Mouse (Mus musculus) hindbrain, embryonic 13.5 days (tissue): ENCODE measurements at regions not wholly inside any gene's neighbourhood (a gene's known extent, or its start where the extent isn't known, plus 50 kb on each side); places are given as distances from the start of the nearest gene placed in this dataset.

ENCODE experiments used
- ATAC-seq: fragments of 200-750 bp; cut with Nextera tagmentation; 2 replicates; pipeline ENCODE4 v1.8.0; 2017; ENCODE audit warnings: moderate TSS enrichment; ENCODE audit not compliant: low FRiP score
- H3K27ac ChIP-seq: fragments of 300-500 bp; sonication (generic); 2 replicates; pipeline ENCODE4 v1.5.1; 2015; ENCODE audit warnings: inconsistent platforms, mild to moderate bottlenecking, moderate library complexity
- H3K27me3 ChIP-seq: fragments of 300-500 bp; sonication (generic); 2 replicates; pipeline ENCODE4 v1.6.1; 2015; ENCODE audit warnings: mild to moderate bottlenecking, inconsistent platforms
- H3K36me3 ChIP-seq: fragments of 300-500 bp; sonication (generic); 2 replicates; pipeline ENCODE4 v1.6.1; 2015; ENCODE audit warnings: mild to moderate bottlenecking, inconsistent platforms
- H3K4me1 ChIP-seq: fragments of 300-500 bp; sonication (generic); replicated peaks from 2 replicates; pipeline ENCODE4 v1.6.1; 2015; ENCODE audit warnings: inconsistent platforms
- H3K4me2 ChIP-seq: fragments of 300-500 bp; sonication (generic); 2 replicates; pipeline ENCODE4 v1.6.1; 2015; ENCODE audit warnings: inconsistent platforms, mild to moderate bottlenecking, moderate library complexity
- H3K4me3 ChIP-seq: fragments of 300-500 bp; sonication (generic); 2 replicates; pipeline ENCODE4 v1.5.1; 2015; ENCODE audit warnings: mild to moderate bottlenecking, inconsistent platforms
- H3K9ac ChIP-seq: fragments of 300-500 bp; sonication (generic); 2 replicates; pipeline ENCODE4 v1.6.1; 2015; ENCODE audit warnings: mild to moderate bottlenecking, inconsistent platforms
- H3K9me3 ChIP-seq: fragments of 300-500 bp; sonication (generic); 2 replicates; pipeline ENCODE4 v1.6.1; 2016; ENCODE audit warnings: inconsistent platforms
- WGBS: fragments of 180-500 bp; shearing (Covaris S2); methylation state at CpG from one replicate; pipeline ENCODE4 v1.1.7; 2015; 5-methylcytosine and 5-hydroxymethylcytosine counted together

- H3K36me3 ChIP-seq: no peaks in the 10 kb centered on the region
- ATAC-seq: no peak
Observed at GRCm38 (mm10) chr10:70763206-70763605, 107.4 kb upstream of the Phyhipl start.

GRCm38 (mm10) chr10:70759686-70760085, 103.9 kb upstream of the Phyhipl start:
- no peak overlapping the region for H3K4me2 ChIP-seq
- no peak for ATAC-seq
- H3K27ac ChIP-seq: no peak overlapping the region
- no peak overlapping the region for H3K9ac ChIP-seq
- no peaks in the 10 kb centered on the region for H3K36me3 ChIP-seq
- WGBS: 86% methylated on average over 7 of the region's 7 CpGs
- no peak overlapping the region for H3K4me3 ChIP-seq
- no peaks in the 10 kb centered on the region; the same call in 1 of the 2 replicates for H3K9me3 ChIP-seq
- H3K27me3 ChIP-seq: no peaks in the 10 kb centered on the region
- H3K4me1 ChIP-seq: peaks cover 6% of the 10 kb centered on the region; the same call in 1 of the 2 replicates

More at GRCm38 (mm10) chr10:70763206-70763605, 107.4 kb upstream of the Phyhipl start:
- Histone ChIP-seq H3K27ac (no peak overlapping the region), H3K4me2 (no peak overlapping the region), H3K4me1 (peaks cover 18% of the 10 kb centered on the region), H3K9me3 (no peaks in the 10 kb centered on the region), H3K9ac (no peak overlapping the region), H3K4me3 (no peak overlapping the region), H3K27me3 (no peaks in the 10 kb centered on the region)
- WGBS: 71% methylated on average over 7 of the region's 7 CpGs

GRCm38 (mm10) chr10:70751771-70752170, 96.0 kb upstream of the Phyhipl start:
- no peak overlapping the region for H3K4me3 ChIP-seq
- H3K36me3 ChIP-seq: no peaks in the 10 kb centered on the region
- H3K27ac ChIP-seq: no peak overlapping the region
- WGBS: 48% methylated on average over 8 of the region's 8 CpGs
- H3K4me2 ChIP-seq: no peak overlapping the region
- ATAC-seq: no peak
- H3K9me3 ChIP-seq: no peaks in the 10 kb centered on the region; the same call in 1 of the 2 replicates
- H3K9ac ChIP-seq: no peak overlapping the region
- no peaks in the 10 kb centered on the region for H3K27me3 ChIP-seq
- H3K4me1 ChIP-seq: peaks cover 3% of the 10 kb centered on the region; the same call in 1 of the 2 replicates

DNA sequence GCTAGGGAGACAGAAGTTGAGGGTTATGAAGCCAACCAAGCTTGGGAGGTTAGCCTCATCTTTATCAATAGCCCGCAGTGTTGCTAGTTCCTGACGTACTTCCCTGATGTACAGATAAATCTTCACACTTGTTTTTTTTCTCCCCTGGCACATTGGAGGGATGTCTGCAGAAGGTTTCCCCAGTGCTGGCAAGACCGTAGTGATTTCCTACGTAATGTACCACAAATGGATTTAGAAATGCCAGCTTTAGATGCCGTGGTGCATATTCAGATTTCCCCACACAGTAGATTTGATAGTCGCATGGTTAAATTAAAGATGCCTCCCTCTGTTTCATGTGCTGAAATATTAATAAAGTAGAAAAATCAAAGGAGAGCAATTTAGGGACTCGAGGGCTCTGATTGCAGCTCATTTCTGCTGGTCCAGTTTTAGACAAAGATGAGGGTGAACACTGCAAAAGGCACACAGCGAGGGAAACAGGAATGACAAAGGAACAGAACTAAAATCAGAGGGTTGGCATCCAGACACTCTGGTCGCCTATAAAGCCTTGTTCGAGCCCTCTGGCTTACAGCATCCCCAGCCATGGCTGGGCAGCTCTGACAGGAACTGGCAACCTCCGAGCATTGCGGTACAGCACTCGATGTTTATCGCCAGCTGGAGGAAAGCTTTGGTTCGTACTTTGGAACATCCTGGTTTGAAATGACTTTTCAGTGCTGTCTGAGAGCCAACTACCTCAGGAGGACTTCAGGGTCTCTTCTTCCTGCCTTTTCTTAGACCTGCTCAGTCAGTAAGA, 94.8 kb upstream of the Phyhipl start:
- H3K9ac ChIP-seq: no peak overlapping the region
- 88% methylated on average over 15 of the region's 15 CpGs for WGBS
- H3K27ac ChIP-seq: no peak overlapping the region
- no peak overlapping the region for H3K4me3 ChIP-seq
- no peak overlapping the region for H3K4me2 ChIP-seq
- no peak for ATAC-seq
- no peaks in the 10 kb centered on the region for H3K27me3 ChIP-seq
- H3K9me3 ChIP-seq: no peaks in the 10 kb centered on the region; the same call in 1 of the 2 replicates
- no peaks in the 10 kb centered on the region for H3K36me3 ChIP-seq
- H3K4me1 ChIP-seq: peaks cover 3% of the 10 kb centered on the region; the same call in 1 of the 2 replicates

- H3K9me3 ChIP-seq: no peaks in the 10 kb centered on the region; the same call in 1 of the 2 replicates
- H3K9ac ChIP-seq: no peak overlapping the region
- no peaks in the 10 kb centered on the region for H3K27me3 ChIP-seq
- H3K36me3 ChIP-seq: no peaks in the 10 kb centered on the region
- H3K4me1 ChIP-seq: peaks cover 3% of the 10 kb centered on the region; the same call in 1 of the 2 replicates
- no peak overlapping the region for H3K4me2 ChIP-seq
- no peak overlapping the region for H3K4me3 ChIP-seq
- 87% methylated on average over 4 of the region's 4 CpGs for WGBS
- no peak for ATAC-seq
- H3K27ac ChIP-seq: no peak overlapping the region
Observed at GRCm38 (mm10) chr10:70746612-70747011, 90.8 kb upstream of the Phyhipl start.

DNA sequence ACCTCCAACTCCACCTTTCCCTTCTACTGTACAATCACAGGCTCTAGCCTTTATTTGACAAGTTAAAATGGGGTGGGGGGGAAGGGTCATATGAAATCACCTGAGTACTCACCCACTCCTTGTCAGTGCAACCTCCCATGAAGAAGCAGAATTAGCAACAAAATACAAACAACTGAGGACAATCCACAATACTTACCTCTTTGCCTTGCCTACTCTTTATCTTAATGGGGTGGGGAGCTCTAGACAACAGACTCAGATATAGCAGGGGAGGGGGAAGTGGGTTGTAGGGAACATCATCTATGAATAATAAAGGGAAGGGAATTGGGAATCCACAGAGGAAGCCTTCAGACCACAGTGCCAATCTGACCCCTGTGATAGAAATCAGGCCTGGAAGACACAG, 86.1 kb upstream of the Phyhipl start:
- no peak for ATAC-seq
- Histone ChIP-seq H3K4me2 (no peak overlapping the region), H3K9ac (no peak overlapping the region), H3K27ac (no peak overlapping the region), H3K4me1 (no peaks in the 10 kb centered on the region; the same call in 1 of the 2 replicates), H3K36me3 (no peaks in the 10 kb centered on the region), H3K27me3 (no peaks in the 10 kb centered on the region), H3K9me3 (no peaks in the 10 kb centered on the region; the same call in 1 of the 2 replicates), H3K4me3 (no peak overlapping the region)

GRCm38 (mm10) chr10:70740095-70740494, 84.3 kb upstream of the Phyhipl start:
- H3K9me3 ChIP-seq: no peaks in the 10 kb centered on the region; the same call in 1 of the 2 replicates
- WGBS: 75% methylated on average over 4 of the region's 4 CpGs
- H3K27me3 ChIP-seq: no peaks in the 10 kb centered on the region
- H3K9ac ChIP-seq: no peak overlapping the region
- no peaks in the 10 kb centered on the region; the same call in 1 of the 2 replicates for H3K4me1 ChIP-seq
- ATAC-seq: no peak
- no peak overlapping the region for H3K4me3 ChIP-seq
- H3K27ac ChIP-seq: no peak overlapping the region
- no peaks in the 10 kb centered on the region for H3K36me3 ChIP-seq
- no peak overlapping the region for H3K4me2 ChIP-seq

DNA sequence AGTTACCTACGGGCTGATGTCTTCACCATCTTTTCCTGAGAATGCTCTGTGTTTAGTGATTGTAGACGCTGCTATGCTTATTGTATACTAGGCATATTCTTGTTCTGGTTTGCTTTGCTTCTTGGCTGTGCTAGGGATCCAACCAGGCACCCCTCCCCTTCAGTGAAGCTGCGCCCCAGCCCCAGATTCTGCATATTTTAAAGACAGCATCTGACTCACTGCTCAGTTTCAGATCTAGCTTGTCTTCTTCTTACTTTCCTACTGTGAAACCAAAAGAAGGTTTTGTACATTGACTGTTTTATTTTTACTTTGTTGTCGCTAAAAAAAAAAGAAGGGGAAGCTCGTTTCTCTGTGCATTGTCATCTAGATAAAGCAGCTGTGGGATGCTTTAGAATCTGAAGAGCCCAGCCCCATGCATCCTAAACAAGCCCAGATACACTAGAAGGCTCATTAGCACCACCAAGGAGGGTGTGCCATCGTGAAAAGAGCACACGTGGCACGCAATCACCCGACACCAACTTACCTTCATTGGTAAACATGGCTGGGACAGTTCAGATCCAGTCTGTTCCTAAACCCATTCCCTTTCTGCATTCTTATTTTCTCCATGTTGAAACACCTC, 83.7 kb upstream of the Phyhipl start:
- Histone ChIP-seq H3K27ac (no peak overlapping the region), H3K4me2 (no peak overlapping the region), H3K36me3 (no peaks in the 10 kb centered on the region), H3K9ac (no peak overlapping the region), H3K9me3 (no peaks in the 10 kb centered on the region; the same call in 1 of the 2 replicates), H3K27me3 (no peaks in the 10 kb centered on the region), H3K4me3 (no peak overlapping the region), H3K4me1 (no peaks in the 10 kb centered on the region; the same call in 1 of the 2 replicates)
- WGBS: 62% methylated on average over 9 of the region's 9 CpGs
- no peak for ATAC-seq

- no peaks in the 10 kb centered on the region; the same call in 1 of the 2 replicates for H3K9me3 ChIP-seq
Observed at GRCm38 (mm10) chr10:70738686-70739085, 82.9 kb upstream of the Phyhipl start.

GRCm38 (mm10) chr10:70733956-70734355, 78.2 kb upstream of the Phyhipl start:
- Histone ChIP-seq H3K9me3 (no peaks in the 10 kb centered on the region), H3K36me3 (no peaks in the 10 kb centered on the region), H3K9ac (no peak overlapping the region), H3K4me2 (no peak overlapping the region), H3K4me3 (no peak overlapping the region), H3K4me1 (peaks cover 12% of the 10 kb centered on the region; the same call in 1 of the 2 replicates), H3K27me3 (no peaks in the 10 kb centered on the region), H3K27ac (no peak overlapping the region)
- 63% methylated on average over 12 of the region's 12 CpGs for WGBS
- no peak for ATAC-seq

More at GRCm38 (mm10) chr10:70738686-70739085, 82.9 kb upstream of the Phyhipl start:
- Histone ChIP-seq H3K27ac (no peak overlapping the region), H3K27me3 (no peaks in the 10 kb centered on the region), H3K4me3 (no peak overlapping the region), H3K9ac (no peak overlapping the region), H3K36me3 (no peaks in the 10 kb centered on the region), H3K4me2 (no peak overlapping the region), H3K4me1 (peaks cover 4% of the 10 kb centered on the region; the same call in 1 of the 2 replicates)
- ATAC-seq: no peak

DNA sequence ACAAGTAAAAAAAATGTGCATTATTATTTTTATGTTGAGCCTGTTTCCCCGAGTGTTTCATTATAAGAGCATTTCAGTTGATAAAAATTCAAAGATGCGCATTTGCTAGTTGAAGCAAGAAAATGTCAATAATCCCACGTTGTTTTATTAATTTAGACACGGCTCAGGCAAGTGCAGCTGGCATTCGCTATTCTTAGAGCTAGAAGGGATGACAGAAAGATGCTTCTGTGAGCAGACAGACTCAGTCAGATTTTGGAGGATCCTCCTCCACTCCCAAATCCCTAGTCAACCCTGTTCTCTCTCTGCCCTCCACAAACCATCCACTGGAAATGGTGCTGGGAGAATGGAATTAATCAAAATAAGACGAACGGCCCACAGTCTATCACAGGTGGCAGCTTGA, 77.7 kb upstream of the Phyhipl start:
- Histone ChIP-seq H3K4me1 (peaks cover 12% of the 10 kb centered on the region; the same call in 1 of the 2 replicates), H3K36me3 (no peaks in the 10 kb centered on the region), H3K27me3 (no peaks in the 10 kb centered on the region), H3K9me3 (no peaks in the 10 kb centered on the region), H3K4me2 (no peak overlapping the region), H3K27ac (peak overlapping the region; percentile 30; the same call in 1 of the 2 replicates), H3K9ac (no peak overlapping the region), H3K4me3 (no peak overlapping the region)
- ATAC-seq: no peak
- WGBS: 63% methylated on average over 7 of the region's 7 CpGs

- Histone ChIP-seq H3K9ac (no peak overlapping the region), H3K27me3 (no peaks in the 10 kb centered on the region), H3K4me3 (no peak overlapping the region), H3K9me3 (no peaks in the 10 kb centered on the region), H3K36me3 (no peaks in the 10 kb centered on the region), H3K4me1 (no peaks in the 10 kb centered on the region), H3K27ac (no peak overlapping the region), H3K4me2 (no peak overlapping the region)
- ATAC-seq: no peak
- 84% methylated on average over 3 of the region's 3 CpGs for WGBS
Observed at GRCm38 (mm10) chr10:70725091-70725490, 69.3 kb upstream of the Phyhipl start.
